10 mouse cellular contexts compared by ENCODE assay signal in genomic region chr7:134207956-134208355, GRCm38 (mm10). TPM values are rescaled to one million over a fixed set of nuclear protein-coding genes. Genes with fewer than 3 reads are reported as not detected.
DNase-seq lines count a peak whose midpoint lies in the region; ATAC-seq lines count a peak whose summit lies in the region.
"Had no signal": no experiment of that assay in that cellular context is flagged by ENCODE, and none has a peak within 500 bp of the region (broad histone marks: within the 10 kb centered on the region; RNA-seq: fewer than 3 reads in every experiment).

No protein-coding gene starts in this region.

- no peak overlapping the region for H3K27ac ChIP-seq in hindbrain, embryonic 11.5 days (ENCODE audit: low read depth, low read length)

- no peak overlapping the region for H3K4me2 ChIP-seq in hindbrain, embryonic 11.5 days (replicated peaks; ENCODE audit: low read depth, low read length)

- peak; percentile 96 for DNase-seq in heart, adult 11 months
- DNase-seq in heart, adult 8-10 months (ENCODE audit: low spot score) = no peak
- peak; percentile 25 for DNase-seq in hindbrain, embryonic 11.5 days (ENCODE audit: low spot score)
- DNase-seq in lung, postnatal 10 days = peak; percentile 59
- DNase-seq in adrenal gland, postnatal 14 days = no peak
- DNase-seq: adrenal gland, postnatal 25 days; kidney, adult 8-10 months had no signal

- no peaks in the 10 kb centered on the region for H3K36me3 ChIP-seq in hindbrain, embryonic 11.5 days (ENCODE audit: control insufficient read depth, insufficient read depth, low read length)

- no peaks in the 10 kb centered on the region for H3K4me1 ChIP-seq in hindbrain, embryonic 11.5 days (replicated peaks; ENCODE audit: control insufficient read depth, insufficient read depth, low read length)

- no peak overlapping the region for H3K9ac ChIP-seq in hindbrain, embryonic 11.5 days (ENCODE audit: low read depth, low read length)

- H3K9me3 ChIP-seq in hindbrain, embryonic 11.5 days (ENCODE audit: control insufficient read depth, low read length) = no peaks in the 10 kb centered on the region

- 57% methylated on average over 10 of the region's 10 CpGs for WGBS in hindbrain, embryonic 11.5 days

- peak; percentile 76 for ATAC-seq in frontal cortex, adult (ENCODE audit: low TSS enrichment)
- no peak for ATAC-seq in hindbrain, embryonic 11.5 days (ENCODE audit: low FRiP score)
- no peak for ATAC-seq in monocyte, adult 5-6 weeks (replicated peaks; ENCODE audit: insufficient number of reproducible peaks, low FRiP score, low TSS enrichment, poor library complexity, severe bottlenecking)
- no peak for ATAC-seq in erythroid progenitor cell, adult 5-6 weeks (replicated peaks; ENCODE audit: low FRiP score, poor library complexity, severe bottlenecking)

- H3K27me3 ChIP-seq in hindbrain, embryonic 11.5 days (ENCODE audit: control insufficient read depth, insufficient read depth, low read length) = no peaks in the 10 kb centered on the region

- no peak overlapping the region for H3K4me3 ChIP-seq in hindbrain, embryonic 11.5 days (ENCODE audit: low read depth, low read length)

RNA-seq across cellular contexts. Expression of gene Adam12, which starts 24.0 kb away (rescaled TPM):
- under 1 TPM; 0.31 to 0.37 (median 0.34) TPM for total RNA-seq in heart, adult 8-10 months (2022)
- 3.1 and 4.5 TPM in 2 replicates for polyA plus RNA-seq in hindbrain, embryonic 11.5 days (2014; fragmentation: Nextera tagmentation; extraction: Ambion mirVana)
- total RNA-seq in monocyte, adult 5-6 weeks (2017) = not detected in 3 replicates
- total RNA-seq in adrenal gland, postnatal 14 days (2021) = 20.6 and 25.0 TPM in 2 replicates
- total RNA-seq in erythroid progenitor cell, adult 5-6 weeks (2015; ENCODE audit: low replicate concordance) = not detected in 2 replicates
- 0.90 TPM in 1 of 2 replicates, not detected in the other for total RNA-seq in erythroid progenitor cell, adult 5-6 weeks (2017; ENCODE audit: low replicate concordance)

Comparison
In these comparisons a context has a peak if more than half of its experiments do, and no peak if none do; other contexts are left out.
1. DNase-seq: peak in heart, adult 11 months (single experiment), hindbrain, embryonic 11.5 days (single experiment) and lung, postnatal 10 days (single experiment); none in heart, adult 8-10 months (single experiment) and adrenal gland, postnatal 14 days (single experiment).
2. RNA of gene Adam12, which starts 24.0 kb away (total RNA-seq): 20.6 to 25.0 TPM in adrenal gland, postnatal 14 days; 0.31 to 0.37 TPM in heart, adult 8-10 months, not detected in monocyte, adult 5-6 weeks and 0.90 TPM in erythroid progenitor cell, adult 5-6 weeks; every median in the first group is over 10 times any median in the second.